Mouse (Mus musculus): Measurements from ENCODE around the gene Bbs9.

Gene Bbs9

GRCm38 (mm10) chr9:22640683-22641431 is 165.3 kb downstream of the Bbs9 start:
- DNase-seq = peak in 1 of 2 experiments; percentile 12

- no peak for DNase-seq
Observed at GRCm38 (mm10) chr9:22645844-22646390, 170.4 kb downstream of the Bbs9 start.

GRCm38 (mm10) chr9:22646461-22646860 is 170.9 kb downstream of the Bbs9 start:
- no peak for DNase-seq

GRCm38 (mm10) chr9:22648163-22648562 is 172.6 kb downstream of the Bbs9 start:
- no peak for DNase-seq

GRCm38 (mm10) chr9:22649606-22650005 is 174.1 kb downstream of the Bbs9 start:
- DNase-seq = no peak

GRCm38 (mm10) chr9:22650781-22651180 is 175.3 kb downstream of the Bbs9 start:
- DNase-seq = no peak

- DNase-seq = no peak
Observed at GRCm38 (mm10) chr9:22651619-22652018, 176.1 kb downstream of the Bbs9 start.

GRCm38 (mm10) chr9:22654726-22655393 is 179.3 kb downstream of the Bbs9 start:
- DNase-seq = no peak

- no peak for DNase-seq
Observed at GRCm38 (mm10) chr9:22657216-22657615, 181.7 kb downstream of the Bbs9 start.

- DNase-seq = no peak
Observed at GRCm38 (mm10) chr9:22665155-22665554, 189.6 kb downstream of the Bbs9 start.

GRCm38 (mm10) chr9:22672937-22673336 is 197.4 kb downstream of the Bbs9 start:
- DNase-seq = peak in 1 of 2 experiments; percentile 12

GRCm38 (mm10) chr9:22677132-22677829 is 201.8 kb downstream of the Bbs9 start:
- DNase-seq = no peak

- DNase-seq = no peak
Observed at GRCm38 (mm10) chr9:22677997-22678396, 202.5 kb downstream of the Bbs9 start.

- DNase-seq = no peak
Observed at GRCm38 (mm10) chr9:22678496-22678895, 203.0 kb downstream of the Bbs9 start.

GRCm38 (mm10) chr9:22679485-22679884 is 204.0 kb downstream of the Bbs9 start:
- no peak for DNase-seq

GRCm38 (mm10) chr9:22680031-22680430 is 204.5 kb downstream of the Bbs9 start:
- no peak for DNase-seq

- DNase-seq = no peak
Observed at GRCm38 (mm10) chr9:22680484-22680883, 205.0 kb downstream of the Bbs9 start.

- DNase-seq = no peak
Observed at GRCm38 (mm10) chr9:22683786-22684185, 208.3 kb downstream of the Bbs9 start.

GRCm38 (mm10) chr9:22686765-22687472 is 211.4 kb downstream of the Bbs9 start:
- DNase-seq = no peak

GRCm38 (mm10) chr9:22690234-22690633 is 214.7 kb downstream of the Bbs9 start:
- no peak for DNase-seq

- DNase-seq = no peak
Observed at GRCm38 (mm10) chr9:22695392-22695791, 219.9 kb downstream of the Bbs9 start.

GRCm38 (mm10) chr9:22696809-22697374 is 221.4 kb downstream of the Bbs9 start:
- DNase-seq = no peak

Measured in lung, adult 18-20 months (tissue).